Mouse (Mus musculus): Measurements from ENCODE around the gene Saxo1.

GRCm38 (mm10) chr4:86537972-86538371 lies 20.2 kb downstream of the Saxo1 start:
- TF ChIP-seq CTCF (IDR thresholded peaks at IDR 0.05; ENCODE audit: control insufficient read depth, insufficient read depth, insufficient replicate concordance, low read depth, low read length) (no peak), POLR2A (IDR thresholded peaks at IDR 0.05; ENCODE audit: control insufficient read depth, low read depth, low read length) (no peak)
